27 mouse cellular contexts compared by ENCODE assay signal in genomic region chr14:20219849-20220248, GRCm38 (mm10). TPM values are rescaled to one million over a fixed set of nuclear protein-coding genes. Genes with fewer than 3 reads are reported as not detected.
DNase-seq lines count a peak whose midpoint lies in the region; ATAC-seq and TF ChIP-seq lines count a peak whose summit lies in the region.
"Had no signal": no experiment of that assay in that cellular context is flagged by ENCODE, and none has a peak within 500 bp of the region (broad histone marks: within the 10 kb centered on the region; RNA-seq: fewer than 3 reads in every experiment).

No protein-coding gene starts in this region.

- no peak for TF ChIP-seq POLR2A in ES-Bruce4 (IDR thresholded peaks at IDR 0.05; ENCODE audit: insufficient read depth, low read length)

- no peaks in the 10 kb centered on the region for H3K36me3 ChIP-seq in ES-Bruce4 (ENCODE audit: control insufficient read depth, insufficient read depth, low read length, poor library complexity, severe bottlenecking)
- H3K36me3 ChIP-seq in intestine, embryonic 15.5 days = no peaks in the 10 kb centered on the region
- no peaks in the 10 kb centered on the region for H3K36me3 ChIP-seq in midbrain, embryonic 10.5 days
- H3K36me3 ChIP-seq: embryonic facial prominence, embryonic 15.5 days; forebrain, embryonic 10.5 days; heart, embryonic 10.5 days; limb, embryonic 13.5 days; midbrain, embryonic 13.5 days; neural tube, embryonic 13.5 days had no signal

- TF ChIP-seq EP300 in ES-Bruce4 (IDR thresholded peaks at IDR 0.05; ENCODE audit: insufficient read depth, low read depth, low read length) = peak; percentile 70; the same call in 1 of the 2 replicates

- no peak for TF ChIP-seq CTCF in ES-Bruce4 (IDR thresholded peaks at IDR 0.05; ENCODE audit: low read depth, low read length)

- peak overlapping the region; percentile 39 for H3K4me3 ChIP-seq in ES-Bruce4 (ENCODE audit: low read depth, low read length)
- no peak overlapping the region for H3K4me3 ChIP-seq in intestine, embryonic 15.5 days (replicated peaks)
- no peak overlapping the region for H3K4me3 ChIP-seq in midbrain, embryonic 10.5 days
- H3K4me3 ChIP-seq: embryonic facial prominence, embryonic 15.5 days; forebrain, embryonic 10.5 days; heart, embryonic 10.5 days; left cerebral cortex, adult 2 months; limb, embryonic 13.5 days; midbrain, embryonic 13.5 days; neural tube, embryonic 13.5 days had no signal

- no peak overlapping the region for H3K4me2 ChIP-seq in intestine, embryonic 15.5 days (replicated peaks)
- H3K4me2 ChIP-seq: embryonic facial prominence, embryonic 15.5 days; limb, embryonic 13.5 days; midbrain, embryonic 13.5 days; neural tube, embryonic 13.5 days had no signal

- no peaks in the 10 kb centered on the region for H3K27me3 ChIP-seq in ES-Bruce4 (ENCODE audit: control insufficient read depth, insufficient read depth, low read length, poor library complexity, severe bottlenecking)
- H3K27me3 ChIP-seq in intestine, embryonic 15.5 days (replicated peaks) = no peaks in the 10 kb centered on the region
- H3K27me3 ChIP-seq in midbrain, embryonic 10.5 days (ENCODE audit: low read depth, poor library complexity, severe bottlenecking) = peaks cover 31% of the 10 kb centered on the region
- H3K27me3 ChIP-seq: CH12.LX; embryonic facial prominence, embryonic 15.5 days; limb, embryonic 13.5 days; neural tube, embryonic 13.5 days; Patski had no signal

- no peaks in the 10 kb centered on the region for H3K9me3 ChIP-seq in ES-Bruce4 (replicated peaks; ENCODE audit: control insufficient read depth, insufficient read depth, low read length, poor library complexity, severe bottlenecking)
- H3K9me3 ChIP-seq in intestine, embryonic 15.5 days = no peaks in the 10 kb centered on the region
- no peaks in the 10 kb centered on the region for H3K9me3 ChIP-seq in midbrain, embryonic 10.5 days (replicated peaks)
- H3K9me3 ChIP-seq: embryonic facial prominence, embryonic 15.5 days; forebrain, embryonic 10.5 days; heart, embryonic 10.5 days; limb, embryonic 13.5 days; midbrain, embryonic 13.5 days; neural tube, embryonic 13.5 days had no signal

- 56% methylated on average over 1 of the region's 1 CpGs for WGBS in intestine, embryonic 15.5 days
- 88% methylated on average over 1 of the region's 1 CpGs for WGBS in midbrain, embryonic 10.5 days

- peak; percentile 14; the same call in 1 of the 2 replicates for ATAC-seq in intestine, embryonic 15.5 days
- ATAC-seq: midbrain, embryonic 13.5 days; Patski had no signal

- peak; percentile 91 for DNase-seq in kidney, adult 9 months
- peak; percentile 82 to 90 for DNase-seq in kidney, postnatal 25 days
- DNase-seq in midbrain, embryonic 10.5 days (ENCODE audit: low spot score) = no peak
- no peak for DNase-seq in spleen, postnatal 4 days (ENCODE audit: low spot score in 2 of 2)
- no peak for DNase-seq in adrenal gland, postnatal 36 days
- DNase-seq: adrenal gland, postnatal 14 days; cerebellum, adult 11-12 months; cerebellum, postnatal 36 days; right cerebral cortex, adult 18-20 months; thymus, postnatal 25 days had no signal

- peak overlapping the region; percentile 39; the same call in 1 of the 2 replicates for H3K27ac ChIP-seq in ES-Bruce4 (ENCODE audit: insufficient read depth, low read length)
- no peak overlapping the region for H3K27ac ChIP-seq in intestine, embryonic 15.5 days
- H3K27ac ChIP-seq in midbrain, embryonic 10.5 days (replicated peaks) = no peak overlapping the region
- H3K27ac ChIP-seq: embryonic facial prominence, embryonic 15.5 days; heart, embryonic 10.5 days; left cerebral cortex, adult 2 months; limb, embryonic 13.5 days; liver, embryonic 14.5 days; midbrain, embryonic 13.5 days; neural tube, embryonic 13.5 days had no signal

- no peak overlapping the region for H3K9ac ChIP-seq in ES-Bruce4 (ENCODE audit: low read depth, poor library complexity, severe bottlenecking)
- no peak overlapping the region for H3K9ac ChIP-seq in intestine, embryonic 15.5 days
- H3K9ac ChIP-seq: embryonic facial prominence, embryonic 15.5 days; limb, embryonic 13.5 days; liver, embryonic 14.5 days; midbrain, embryonic 13.5 days; neural tube, embryonic 13.5 days had no signal

- H3K4me1 ChIP-seq in ES-Bruce4 (ENCODE audit: control insufficient read depth, insufficient read depth, low read length) = peaks cover 15% of the 10 kb centered on the region
- peaks cover 6% of the 10 kb centered on the region for H3K4me1 ChIP-seq in intestine, embryonic 15.5 days (replicated peaks)
- H3K4me1 ChIP-seq in midbrain, embryonic 10.5 days = peaks cover 34% of the 10 kb centered on the region
- H3K4me1 ChIP-seq: limb, embryonic 13.5 days had no signal

RNA-seq across cellular contexts. Expression of gene Kcnk5, which starts 38.2 kb away (rescaled TPM):
- polyA plus RNA-seq in ES-Bruce4 (2011; ENCODE audit: insufficient read depth, insufficient read length, low read depth, missing spikeins) = 15.8 and 21.5 TPM in 2 replicates
- 9.5 TPM in 2 replicates for polyA plus RNA-seq in intestine, embryonic 15.5 days (2015; fragmentation: Nextera tagmentation; extraction: Ambion mirVana)
- 10.2 TPM in 2 replicates for polyA plus RNA-seq in midbrain, embryonic 10.5 days (2016; fragmentation: Nextera tagmentation; extraction: Ambion mirVana)
- 10 to 100 TPM in 1 of 2 experiments, 1 to 10 TPM in 1; 8.6 to 13.9 TPM for total RNA-seq in adrenal gland, postnatal 36 days (2021)

RNA-seq across cellular contexts. Expression of gene Kcnk16, which starts 49.1 kb away (rescaled TPM):
- not detected in 2 replicates for polyA plus RNA-seq in ES-Bruce4 (2011; ENCODE audit: insufficient read depth, insufficient read length, low read depth, missing spikeins)
- polyA plus RNA-seq in intestine, embryonic 15.5 days (2015; fragmentation: Nextera tagmentation; extraction: Ambion mirVana) = 6.0 and 11.0 TPM in 2 replicates
- polyA plus RNA-seq in midbrain, embryonic 10.5 days (2016; fragmentation: Nextera tagmentation; extraction: Ambion mirVana) = not detected in 2 replicates
- not detected for total RNA-seq in adrenal gland, postnatal 36 days (2021)
- total RNA-seq: adrenal gland, postnatal 14 days; CH12.LX; gastrocnemius, adult 18-20 months; gastrocnemius, postnatal 4 days; layer of hippocampus, adult 8-10 months; left cerebral cortex, adult 2 months had no signal
- polyA plus RNA-seq: forebrain, embryonic 10.5 days; heart, postnatal 0 days; hindbrain, embryonic 11.5 days; limb, embryonic 13.5 days; Patski had no signal

Comparison
In these comparisons a context has a peak if more than half of its experiments do, and no peak if none do; other contexts are left out.
1. DNase-seq: peak in kidney, adult 9 months (single experiment) and kidney, postnatal 25 days (2 of 2); none in midbrain, embryonic 10.5 days (single experiment), spleen, postnatal 4 days (0 of 2) and adrenal gland, postnatal 36 days (0 of 2).